Mouse (Mus musculus): ENCODE measurements around the gene Zbtb38.

GRCm38 (mm10) chr9:96763847-96764631, 11.4 kb upstream of the Zbtb38 start:
- no peak for TF ChIP-seq CTCF (conservative IDR thresholded peaks at IDR 0.05; ENCODE audit: low read length)
- TF ChIP-seq NANOG (IDR thresholded peaks at IDR 0.05; ENCODE audit: borderline replicate concordance, low read length): no peak
- TF ChIP-seq POU5F1 (IDR thresholded peaks at IDR 0.05; ENCODE audit: borderline replicate concordance, low read length): no peak

All from E14TG2a.4 (cell line).